Mouse (Mus musculus) midbrain, postnatal 0 days (tissue): ENCODE measurements around the gene Gm21962. TPM values are rescaled to one million over a fixed set of nuclear protein-coding genes. Genes with fewer than 3 reads are reported as not detected.
"Not testable (repeated sequence)": the region's sequence is repeated elsewhere in the genome, so short reads cannot be mapped to it uniquely, and the experiment has no call there.

ENCODE experiments used
- ATAC-seq: fragments of 200-750 bp; cut with Nextera tagmentation; 2 replicates; pipeline ENCODE4 v1.8.0; 2017; ENCODE audit warnings: moderate number of reproducible peaks, mild to moderate bottlenecking, moderate TSS enrichment, moderate library complexity; ENCODE audit not compliant: low FRiP score
- DNase-seq: peaks from one replicate; pipeline ENCODE4 v3.0.0-alpha.2; 2015; ENCODE audit warnings: low spot score
- H3K27ac ChIP-seq: fragments of 300-500 bp; sonication (generic); 2 replicates; pipeline ENCODE4 v1.5.1; 2014; ENCODE audit warnings: low read depth, mild to moderate bottlenecking, low read length, mixed read lengths
- H3K27me3 ChIP-seq: fragments of 300-500 bp; sonication (generic); 2 replicates; pipeline ENCODE4 v1.6.1; 2014; ENCODE audit warnings: low read length, control low read depth, mixed read lengths; ENCODE audit not compliant: insufficient read depth
- H3K36me3 ChIP-seq: fragments of 300-500 bp; sonication (generic); 2 replicates; pipeline ENCODE4 v1.6.1; 2014; ENCODE audit warnings: low read length, control low read depth, mixed read lengths; ENCODE audit not compliant: insufficient read depth
- H3K4me1 ChIP-seq: fragments of 300-500 bp; sonication (generic); 2 replicates; pipeline ENCODE4 v1.6.1; 2014; ENCODE audit warnings: mild to moderate bottlenecking, control low read depth, antibody characterized with exemption, low read length, mixed read lengths; ENCODE audit not compliant: insufficient read depth
- H3K4me2 ChIP-seq: fragments of 300-500 bp; sonication (generic); 2 replicates; pipeline ENCODE4 v1.6.1; 2014; ENCODE audit warnings: low read depth, mild to moderate bottlenecking, low read length, mixed read lengths; ENCODE audit not compliant: poor library complexity, severe bottlenecking
- H3K4me3 ChIP-seq: fragments of 300-500 bp; sonication (generic); 2 replicates; pipeline ENCODE4 v1.5.1; 2014; ENCODE audit warnings: low read depth, mild to moderate bottlenecking, low read length, moderate library complexity
- H3K9ac ChIP-seq: fragments of 300-500 bp; sonication (generic); replicated peaks from 2 replicates; pipeline ENCODE4 v1.6.1; 2014; ENCODE audit warnings: mild to moderate bottlenecking, low read length, moderate library complexity, mixed read lengths; ENCODE audit not compliant: poor library complexity, severe bottlenecking
- H3K9me3 ChIP-seq: fragments of 300-500 bp; sonication (generic); 2 replicates; pipeline ENCODE4 v1.6.1; 2016; ENCODE audit warnings: low read length, control low read depth
- CTCF ChIP-seq: IDR thresholded peaks from 2 replicates; pipeline ENCODE4 v1.5.1; 2016; ENCODE audit warnings: antibody characterized with exemption, mild to moderate bottlenecking
- WGBS: fragments of 180-500 bp; shearing (Covaris S2); extraction: QIAGEN DNeasy Blood & Tissue Kit; methylation state at CpG from one replicate; pipeline ENCODE4 v1.1.7; 2014; 5-methylcytosine and 5-hydroxymethylcytosine counted together
- polyA plus RNA-seq: library from polyadenylated mRNA; unstranded; fragments of >200 nt; fragmentation: Nextera tagmentation; extraction: Ambion mirVana; gene quantifications from 2 replicates; pipeline ENCODE4 v1.2.1, GENCODE M21; 2015
- total RNA-seq: library from RNA; depleted of rRNA; stranded (reverse); fragments of >200 nt; gene quantifications from 2 replicates; pipeline ENCODE4 v1.2.3, GENCODE M21; 2014; rRNA removed

The Gm21962 gene
- total RNA-seq, result not detected in 2 replicates
- polyA plus RNA-seq, result not detected in 2 replicates

DNA sequence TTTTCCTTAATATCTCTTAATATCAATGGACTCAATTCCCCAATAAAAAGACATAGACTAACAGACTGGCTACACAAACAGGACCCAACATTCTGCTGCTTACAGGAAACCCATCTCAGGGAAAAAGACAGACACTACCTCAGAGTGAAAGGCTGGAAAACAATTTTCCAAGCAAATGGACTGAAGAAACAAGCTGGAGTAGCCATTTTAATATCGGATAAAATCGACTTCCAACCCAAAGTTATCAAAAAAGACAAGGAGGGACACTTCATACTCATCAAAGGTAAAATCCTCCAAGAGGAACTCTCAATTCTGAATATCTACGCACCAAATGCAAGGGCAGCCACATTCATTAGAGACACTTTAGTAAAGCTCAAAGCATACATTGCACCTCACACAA lies at the start of gene Gm21962:
Gm21962 (plus strand) TSS at position 301 of the 400 bp plus-strand sequence.
- not testable (repeated sequence) for ATAC-seq, H3K4me1 ChIP-seq
- WGBS, result no CpG with 5 or more reads among the region's 3 CpGs

DNA sequence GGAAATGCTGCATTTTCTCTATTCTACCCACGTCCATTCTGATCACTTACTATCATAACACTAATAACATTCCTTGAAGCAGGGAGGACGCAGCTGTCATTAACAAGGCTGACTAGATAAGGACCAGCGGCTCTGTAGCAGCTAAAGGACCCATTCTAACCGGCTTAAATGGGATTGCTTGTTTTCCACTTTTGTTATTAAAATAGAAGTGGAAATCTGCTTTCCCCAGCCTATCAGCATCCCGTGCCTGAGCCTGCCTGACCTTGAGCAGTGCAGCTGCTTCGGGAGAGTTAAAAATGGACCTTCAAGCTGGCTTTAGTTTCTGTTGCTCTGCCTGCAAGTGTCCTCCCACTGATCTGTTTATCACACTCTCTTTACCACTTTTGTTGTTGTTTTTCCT lies 49.2 kb upstream of the Gm21962 start:
- Histone ChIP-seq H3K27ac (no peak overlapping the region), H3K4me1 (peaks cover 10% of the 10 kb centered on the region; the same call in 1 of the 2 replicates), H3K9ac (no peak overlapping the region), H3K4me2 (no peak overlapping the region), H3K27me3 (peaks cover 15% of the 10 kb centered on the region), H3K36me3 (no peaks in the 10 kb centered on the region), H3K4me3 (no peak overlapping the region), H3K9me3 (no peaks in the 10 kb centered on the region)
- WGBS, result 26% methylated on average over 6 of the region's 6 CpGs
- no peak for ATAC-seq
- DNase-seq, result no peak
- TF ChIP-seq CTCF, result no peak

More for the DNA sequence above, at the start of gene Gm21962:
- not testable (repeated sequence) for H3K4me2 ChIP-seq, H3K27me3 ChIP-seq, H3K9ac ChIP-seq, H3K9me3 ChIP-seq, H3K4me3 ChIP-seq, H3K27ac ChIP-seq, DNase-seq, H3K36me3 ChIP-seq

DNA sequence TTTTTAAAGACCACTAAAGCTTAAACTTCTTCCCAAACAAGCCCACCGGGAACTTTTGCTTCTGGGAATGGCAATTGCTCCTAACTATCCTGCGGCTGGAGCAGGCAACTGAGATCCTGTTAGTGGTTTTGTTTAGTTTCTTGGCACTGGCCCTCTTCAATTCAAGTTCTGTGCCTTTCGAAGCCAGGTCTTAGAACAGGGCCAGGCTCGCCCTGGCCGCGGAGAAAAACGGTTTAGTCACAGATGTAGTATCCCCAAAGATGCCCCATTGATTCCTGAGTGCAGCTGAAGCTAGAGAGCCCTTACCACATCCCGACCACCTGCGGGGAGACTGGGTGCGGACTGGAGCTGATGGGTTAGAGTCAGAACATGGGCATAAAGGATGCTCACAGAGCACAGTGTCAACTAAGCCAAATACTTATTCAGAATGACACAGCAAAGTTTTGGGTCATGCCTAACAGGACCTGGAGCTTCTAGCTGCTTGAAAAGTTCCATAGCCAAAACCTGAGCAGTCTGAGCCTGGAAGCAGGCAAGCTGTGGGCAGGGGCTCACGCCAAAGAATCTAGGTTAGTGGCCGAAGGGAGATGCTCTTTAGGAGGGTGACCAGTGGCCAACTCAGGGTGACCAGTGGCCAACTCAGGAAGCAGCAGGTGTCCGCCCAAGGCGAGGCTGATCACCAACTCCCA lies 48.3 kb upstream of the Gm21962 start:
- no peaks in the 10 kb centered on the region for H3K36me3 ChIP-seq
- peaks cover 15% of the 10 kb centered on the region for H3K27me3 ChIP-seq
- DNase-seq (no peak), ATAC-seq (peak; percentile 42; the same call in 1 of the 2 replicates)
- no peak overlapping the region for H3K9ac ChIP-seq
- peaks cover 10% of the 10 kb centered on the region; the same call in 1 of the 2 replicates for H3K4me1 ChIP-seq
- H3K9me3 ChIP-seq, result no peaks in the 10 kb centered on the region
- H3K27ac ChIP-seq, result no peak overlapping the region
- H3K4me3 ChIP-seq, result peak overlapping the region; percentile 44
- no peak for TF ChIP-seq CTCF
- H3K4me2 ChIP-seq, result peak overlapping the region; percentile 91
- 18% methylated on average over 14 of the region's 14 CpGs for WGBS

DNA sequence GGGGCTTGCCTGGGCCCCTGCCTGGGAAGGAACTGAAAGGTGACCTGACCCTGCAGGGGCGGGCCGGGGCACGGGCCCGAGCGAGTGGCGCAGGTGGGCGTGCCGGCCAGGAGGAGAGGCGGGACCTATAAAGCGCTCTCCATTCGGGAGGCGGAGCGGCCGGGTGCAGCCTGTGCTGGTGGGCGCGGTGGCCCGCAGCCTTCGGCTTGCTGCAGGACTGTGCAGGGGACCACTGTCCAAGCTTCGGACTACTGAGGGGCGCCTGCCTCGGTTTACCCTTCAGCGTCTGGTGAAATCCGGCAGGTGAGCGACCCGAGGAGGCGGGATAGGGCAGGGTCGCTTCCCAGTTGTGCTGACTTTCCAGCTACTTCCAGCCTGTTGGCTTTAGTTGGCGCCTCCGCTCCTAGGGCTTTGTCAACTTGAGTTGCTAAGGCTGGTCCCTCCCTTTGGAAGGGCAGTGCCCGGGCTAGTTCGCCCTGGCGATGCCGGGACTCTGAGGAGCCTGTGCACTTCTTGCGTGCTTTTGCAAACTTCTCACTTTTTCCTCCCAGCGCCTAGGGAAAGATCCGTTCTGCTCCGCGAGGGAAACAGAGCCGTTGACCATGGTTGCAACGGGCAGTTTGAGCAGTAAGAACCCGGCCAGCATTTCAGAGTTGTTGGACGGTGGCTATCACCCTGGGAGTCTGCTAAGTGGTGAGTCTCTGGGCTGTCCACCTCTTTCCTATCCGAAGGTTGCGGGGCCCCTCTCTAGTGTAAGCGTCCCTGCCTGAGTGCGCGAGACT lies 47.6 kb upstream of the Gm21962 start:
- peak; percentile 32 for DNase-seq
- Histone ChIP-seq H3K4me3 (peak overlapping the region; percentile 44), H3K36me3 (no peaks in the 10 kb centered on the region), H3K27ac (no peak overlapping the region), H3K9ac (no peak overlapping the region), H3K27me3 (peaks cover 15% of the 10 kb centered on the region), H3K9me3 (no peaks in the 10 kb centered on the region), H3K4me1 (peaks cover 10% of the 10 kb centered on the region; the same call in 1 of the 2 replicates), H3K4me2 (peak overlapping the region; percentile 91)
- no peak for TF ChIP-seq CTCF
- ATAC-seq, result peak; percentile 84
- under 1% methylated on average over 46 of the region's 47 CpGs for WGBS

DNA sequence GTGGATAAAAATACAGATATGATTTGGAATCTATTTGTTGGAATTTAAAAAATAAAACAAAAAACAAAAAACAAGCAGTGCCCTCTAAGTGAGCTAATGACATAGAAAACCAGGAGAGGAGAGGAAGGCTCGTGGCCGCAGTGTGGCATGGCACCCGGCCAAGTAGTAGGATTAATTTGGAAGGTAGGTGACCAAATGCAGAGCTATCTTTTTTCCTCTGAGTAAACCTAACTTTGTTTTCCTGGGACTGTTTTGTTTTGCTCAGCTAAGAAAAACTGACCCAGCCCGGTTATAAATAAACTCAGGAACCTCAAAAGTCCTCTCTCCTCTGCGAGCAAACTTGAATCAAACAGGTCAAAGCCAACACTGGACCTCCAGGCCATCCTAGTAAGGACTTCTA lies 46.3 kb upstream of the Gm21962 start:
- no peak overlapping the region for H3K27ac ChIP-seq
- peaks cover 15% of the 10 kb centered on the region for H3K27me3 ChIP-seq
- no peak for ATAC-seq
- no peak for TF ChIP-seq CTCF
- peaks cover 10% of the 10 kb centered on the region; the same call in 1 of the 2 replicates for H3K4me1 ChIP-seq
- 67% methylated on average over 5 of the region's 5 CpGs for WGBS
- H3K9ac ChIP-seq, result no peak overlapping the region
- H3K4me2 ChIP-seq, result no peak overlapping the region
- DNase-seq, result no peak
- no peaks in the 10 kb centered on the region for H3K9me3 ChIP-seq
- no peaks in the 10 kb centered on the region for H3K36me3 ChIP-seq
- no peak overlapping the region for H3K4me3 ChIP-seq

DNA sequence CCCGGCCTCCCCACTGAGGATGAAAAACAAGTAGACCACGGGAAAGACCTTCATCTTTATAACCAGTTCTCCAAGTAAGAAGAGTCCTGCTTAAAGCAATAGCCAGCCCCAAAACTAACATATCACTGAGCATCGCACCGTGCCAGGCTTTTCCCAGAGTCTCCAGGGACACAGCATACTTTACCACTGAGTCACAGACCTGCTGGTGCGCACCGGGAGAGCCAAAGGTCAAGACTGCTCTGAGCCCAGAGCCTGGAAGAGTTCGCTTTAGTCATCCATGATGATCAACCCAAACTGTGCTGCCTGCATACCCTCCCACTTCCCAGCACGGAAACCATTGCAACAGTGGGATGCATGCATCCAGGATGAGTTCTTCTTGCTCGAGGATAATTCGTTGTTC lies 37.6 kb upstream of the Gm21962 start:
- Histone ChIP-seq H3K27me3 (no peaks in the 10 kb centered on the region), H3K27ac (no peak overlapping the region), H3K4me3 (no peak overlapping the region), H3K4me1 (no peaks in the 10 kb centered on the region), H3K9ac (no peak overlapping the region), H3K9me3 (no peaks in the 10 kb centered on the region), H3K4me2 (no peak overlapping the region), H3K36me3 (no peaks in the 10 kb centered on the region)
- DNase-seq, result no peak
- 89% methylated on average over 10 of the region's 10 CpGs for WGBS
- TF ChIP-seq CTCF, result no peak
- ATAC-seq, result no peak
